Mouse (Mus musculus): ENCODE measurements around the gene Zbtb6. TPM values are rescaled to one million over a fixed set of nuclear protein-coding genes. Genes with fewer than 3 reads are reported as not detected.

The Zbtb6 gene
- polyA plus RNA-seq, 1 experiment, result 2.4 TPM

- 56% methylated on average over 2 of the region's 2 CpGs for WGBS
- peak; percentile 20 for DNase-seq
- no peak overlapping the region for H3K4me3 ChIP-seq (replicated peaks; ENCODE audit: extremely low read depth, low read depth, low read length)
- TF ChIP-seq POLR2A (IDR thresholded peaks at IDR 0.05; ENCODE audit: borderline replicate concordance, extremely low read depth, low read depth, low read length) (no peak), CTCF (IDR thresholded peaks at IDR 0.05; ENCODE audit: insufficient read depth, low read length) (peak; percentile 53)
- H3K4me1 ChIP-seq (ENCODE audit: control insufficient read depth, insufficient read depth, low read length), result no peaks in the 10 kb centered on the region
Measured at GRCm38 (mm10) chr2:37380189-37380588, 62.8 kb downstream of the Zbtb6 start.

GRCm38 (mm10) chr2:37376018-37376417 lies 67.0 kb downstream of the Zbtb6 start:
- TF ChIP-seq POLR2A (IDR thresholded peaks at IDR 0.05; ENCODE audit: borderline replicate concordance, extremely low read depth, low read depth, low read length) (no peak), CTCF (IDR thresholded peaks at IDR 0.05; ENCODE audit: insufficient read depth, low read length) (no peak)
- DNase-seq, result no peak
- no peaks in the 10 kb centered on the region for H3K4me1 ChIP-seq (ENCODE audit: control insufficient read depth, insufficient read depth, low read length)
- WGBS, result 90% methylated on average over 1 of the region's 1 CpGs
- no peak overlapping the region for H3K4me3 ChIP-seq (replicated peaks; ENCODE audit: extremely low read depth, low read depth, low read length)

Other genes starting within 250 kb of the Zbtb6 start
- not detected in 2 replicates for gene Olfr366, start 231.6 kb downstream of the Zbtb6 start, polyA plus RNA-seq (2012; rRNA removed)
- not detected in 2 replicates for gene Olfr368, start 116.7 kb downstream of the Zbtb6 start, polyA plus RNA-seq (2012; rRNA removed)
- 8.7 and 14.6 TPM in 2 replicates for gene Pdcl, start 83.8 kb downstream of the Zbtb6 start, polyA plus RNA-seq (2012; rRNA removed)
- 5.7 and 8.6 TPM in 2 replicates for gene Rc3h2, start 20.3 kb downstream of the Zbtb6 start, polyA plus RNA-seq (2012; rRNA removed)
- 1.8 and 2.8 TPM in 2 replicates for gene Zbtb26, start within 50 bp of the Zbtb6 start, polyA plus RNA-seq (2012; rRNA removed)
- gene Rabgap1, start 108 bp upstream of the Zbtb6 start, polyA plus RNA-seq (2012; rRNA removed), result 8.6 and 13.9 TPM in 2 replicates
- 0.33 and 0.73 TPM in 2 replicates for gene Gpr21, start 73.2 kb upstream of the Zbtb6 start, polyA plus RNA-seq (2012; rRNA removed)